In the genomic region with DNA sequence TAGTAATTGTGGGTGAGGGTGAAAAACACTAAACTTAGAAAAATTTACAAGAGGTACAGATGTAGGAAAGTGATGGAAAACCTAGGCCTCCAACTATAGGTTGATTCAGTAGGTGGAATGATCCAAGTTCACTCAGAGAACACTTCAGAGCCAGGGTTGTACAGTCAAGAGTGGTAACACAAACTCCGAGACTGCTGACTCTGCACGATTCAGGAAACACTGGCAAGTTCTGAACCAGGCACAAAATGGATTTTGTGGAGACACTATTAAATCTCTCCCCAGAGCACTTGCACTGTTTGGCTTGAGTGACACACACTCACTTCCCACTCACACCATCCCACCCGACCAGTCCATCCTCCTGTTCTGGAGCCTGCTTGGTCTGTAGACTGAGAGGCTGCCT, we compare ENCODE assay signal across 26 mouse cellular contexts. TPM values are rescaled to one million over a fixed set of nuclear protein-coding genes. Genes with fewer than 3 reads are reported as not detected.
DNase-seq lines count a peak whose midpoint lies in the region; ATAC-seq and TF ChIP-seq lines count a peak whose summit lies in the region.
"Had no signal": no experiment of that assay in that cellular context is flagged by ENCODE, and none has a peak within 500 bp of the region (broad histone marks: within the 10 kb centered on the region; RNA-seq: fewer than 3 reads in every experiment).

No protein-coding gene starts in this region.

- intact Hi-C loops in heart, postnatal 14 days (cut with DNase I), result no loop called here

- WGBS in liver, embryonic 15.5 days (ENCODE audit: insufficient replicate concordance), result 79% methylated on average over 3 of the region's 3 CpGs
- 84% methylated on average over 3 of the region's 3 CpGs for WGBS in liver, embryonic 11.5 days

- no peak for TF ChIP-seq EP300 in MEL (IDR thresholded peaks at IDR 0.05; ENCODE audit: low read depth in 1 of 2, low read length in 2 of 2)

- no peak for TF ChIP-seq CTCF in MEL (IDR thresholded peaks at IDR 0.05 in 2 of 3, conservative IDR thresholded peaks at IDR 0.05 in 1 of 3; ENCODE audit: control insufficient read depth in 1 of 3, insufficient read depth in 1 of 3, low read depth in 2 of 3, low read length in 3 of 3, poor library complexity in 1 of 3, severe bottlenecking in 1 of 3)

- DNase-seq in heart, adult 11 months, result peak; percentile 82
- no peak for DNase-seq in heart, postnatal 14 days
- no peak for DNase-seq in liver, embryonic 11.5 days (ENCODE audit: low spot score)
- no peak for DNase-seq in MEL (ENCODE audit: low read depth, low spot score)
- no peak for DNase-seq in kidney, adult 9 months
- DNase-seq: adrenal gland, adult 2 months; adrenal gland, postnatal 10 days; adrenal gland, postnatal 25 days; B cell, adult 2 months; cerebellum, adult 11 months; cerebellum, adult 18-20 months; cerebellum, adult 8-10 months; cerebellum, adult 9-11 months; cerebellum, postnatal 14 days; cerebellum, postnatal 36 days; embryo, embryonic 11 days had no signal

- no peaks in the 10 kb centered on the region for H3K27me3 ChIP-seq in liver, embryonic 15.5 days
- H3K27me3 ChIP-seq in liver, embryonic 11.5 days (replicated peaks; ENCODE audit: control insufficient read depth, insufficient read depth, low read length), result no peaks in the 10 kb centered on the region
- H3K27me3 ChIP-seq in MEL (ENCODE audit: control insufficient read depth in 1 of 2, insufficient read depth in 2 of 2, low read length in 2 of 2), result no peaks in the 10 kb centered on the region
- H3K27me3 ChIP-seq: embryonic facial prominence, embryonic 13.5 days; embryonic facial prominence, embryonic 15.5 days had no signal

- peaks cover 5% of the 10 kb centered on the region for H3K79me2 ChIP-seq in MEL (ENCODE audit: control insufficient read depth, insufficient read depth, low read length, poor library complexity)

- no peaks in the 10 kb centered on the region for H3K9me3 ChIP-seq in liver, embryonic 15.5 days (replicated peaks)
- H3K9me3 ChIP-seq in liver, embryonic 11.5 days (ENCODE audit: control insufficient read depth, low read length), result no peaks in the 10 kb centered on the region
- H3K9me3 ChIP-seq in MEL (replicated peaks; ENCODE audit: insufficient read depth, low read length), result no peaks in the 10 kb centered on the region
- H3K9me3 ChIP-seq: embryonic facial prominence, embryonic 13.5 days; embryonic facial prominence, embryonic 15.5 days; forebrain, embryonic 10.5 days; forebrain, embryonic 12.5 days; G1E had no signal

- 0 out of 2 replicates have a peak overlapping the region, but pooled peaks have one; percentile 84 for H3K27ac ChIP-seq in liver, embryonic 15.5 days (replicated peaks)
- no peak overlapping the region for H3K27ac ChIP-seq in liver, embryonic 11.5 days (ENCODE audit: low read depth, low read length)
- peak overlapping the region; percentile 27; the same call in 1 of the 2 replicates for H3K27ac ChIP-seq in MEL (ENCODE audit: control insufficient read depth, low read depth, low read length)
- H3K27ac ChIP-seq: embryonic facial prominence, embryonic 13.5 days; embryonic facial prominence, embryonic 15.5 days; forebrain, embryonic 10.5 days; forebrain, embryonic 12.5 days had no signal

- no peak for TF ChIP-seq POLR2A in MEL (IDR thresholded peaks at IDR 0.05; ENCODE audit: control insufficient read depth in 1 of 2, insufficient read depth in 1 of 2, low read depth in 1 of 2, low read length in 2 of 2, poor library complexity in 1 of 2)

- ATAC-seq in liver, embryonic 15.5 days (ENCODE audit: insufficient read depth), result no peak
- no peak for ATAC-seq in liver, embryonic 11.5 days (replicated peaks; ENCODE audit: low FRiP score)
- ATAC-seq: CD4-positive, CD25-positive, alpha-beta regulatory T cell, adult 4 months; forebrain, embryonic 14.5 days; forebrain, embryonic 16.5 days had no signal

- no peaks in the 10 kb centered on the region for H3K36me3 ChIP-seq in liver, embryonic 15.5 days (replicated peaks)
- no peaks in the 10 kb centered on the region for H3K36me3 ChIP-seq in liver, embryonic 11.5 days (ENCODE audit: control insufficient read depth, insufficient read depth, low read length)
- peaks cover 0 to 58% of the 10 kb centered on the region in 2 experiments; a peak in 2 of 4 replicates for H3K36me3 ChIP-seq in MEL (ENCODE audit: control insufficient read depth in 1 of 2, insufficient read depth in 2 of 2, low read length in 2 of 2)
- H3K36me3 ChIP-seq: embryonic facial prominence, embryonic 13.5 days; embryonic facial prominence, embryonic 15.5 days; forebrain, embryonic 10.5 days; forebrain, embryonic 12.5 days; G1E had no signal

- no peak for TF ChIP-seq RAD21 in MEL (IDR thresholded peaks at IDR 0.05; ENCODE audit: low read depth, low read length)

- no peak overlapping the region for H3K9ac ChIP-seq in liver, embryonic 15.5 days
- no peak overlapping the region for H3K9ac ChIP-seq in liver, embryonic 11.5 days (ENCODE audit: low read depth, low read length)
- no peak overlapping the region for H3K9ac ChIP-seq in MEL (ENCODE audit: control insufficient read depth, low read depth, low read length, poor library complexity, severe bottlenecking)
- H3K9ac ChIP-seq: embryonic facial prominence, embryonic 13.5 days; embryonic facial prominence, embryonic 15.5 days; forebrain, embryonic 12.5 days had no signal

- no peak overlapping the region for H3K4me3 ChIP-seq in liver, embryonic 15.5 days (replicated peaks)
- no peak overlapping the region for H3K4me3 ChIP-seq in liver, embryonic 11.5 days (ENCODE audit: low read depth, low read length)
- H3K4me3 ChIP-seq in MEL (ENCODE audit: control insufficient read depth in 1 of 2, insufficient read depth in 1 of 2, low read depth in 2 of 2, low read length in 2 of 2), result no peak overlapping the region
- H3K4me3 ChIP-seq: embryonic facial prominence, embryonic 13.5 days; embryonic facial prominence, embryonic 15.5 days; erythroblast, embryonic 14.5 days; forebrain, embryonic 10.5 days; forebrain, embryonic 12.5 days had no signal

- peaks cover 63% of the 10 kb centered on the region for H3K4me1 ChIP-seq in liver, embryonic 15.5 days (replicated peaks)
- H3K4me1 ChIP-seq in liver, embryonic 11.5 days (replicated peaks; ENCODE audit: control insufficient read depth, insufficient read depth, low read length), result peaks cover 25% of the 10 kb centered on the region
- peaks cover 32 to 34% of the 10 kb centered on the region in 2 experiments for H3K4me1 ChIP-seq in MEL (ENCODE audit: control insufficient read depth in 1 of 2, insufficient read depth in 2 of 2, low read length in 2 of 2)
- H3K4me1 ChIP-seq: embryonic facial prominence, embryonic 13.5 days; embryonic facial prominence, embryonic 15.5 days had no signal

- no peak overlapping the region for H3K4me2 ChIP-seq in liver, embryonic 15.5 days
- no peak overlapping the region for H3K4me2 ChIP-seq in liver, embryonic 11.5 days
- H3K4me2 ChIP-seq: embryonic facial prominence, embryonic 13.5 days; embryonic facial prominence, embryonic 15.5 days; forebrain, embryonic 12.5 days had no signal

TF ChIP-seq in MEL, 35 proteins besides CTCF, POLR2A, EP300 and RAD21:
- TF ChIP-seq CHD2 (IDR thresholded peaks at IDR 0.05; ENCODE audit: low read length), result no peak
- peak; percentile 50; the same call in 1 of the 2 replicates for TF ChIP-seq MAFK (IDR thresholded peaks at IDR 0.05; ENCODE audit: borderline replicate concordance, low read depth, low read length)
- no peak for TF ChIP-seq ZC3H11A (IDR thresholded peaks at IDR 0.05; ENCODE audit: low read depth, low read length)
- no peak for TF ChIP-seq TBP (IDR thresholded peaks at IDR 0.05; ENCODE audit: low read depth, low read length)

RNA-seq across cellular contexts. Expression of gene Ero1l, which starts 4.7 kb away (rescaled TPM):
- total RNA-seq in heart, postnatal 14 days (2021), result 10 to 100 TPM; 23.2 to 24.7 TPM
- 30.3 and 37.5 TPM in 2 replicates for polyA plus RNA-seq in liver, embryonic 15.5 days (2015; fragmentation: Nextera tagmentation; extraction: Ambion mirVana)
- 64.4 and 78.9 TPM in 2 replicates for polyA plus RNA-seq in liver, embryonic 11.5 days (2014; fragmentation: Nextera tagmentation; extraction: Ambion mirVana)
- 42.0 and 95.6 TPM in 2 replicates for total RNA-seq in MEL (2012; rRNA removed)
- polyA plus RNA-seq in MEL (2012; ENCODE audit: insufficient read depth in 1 of 2, insufficient read length in 2 of 2, low read depth in 1 of 2, low replicate concordance in 2 of 2, missing spikeins in 1 of 2), result 100 to 1,000 TPM; 114 to 273 TPM

RNA-seq across cellular contexts. Expression of gene Psmc6, which starts 6.3 kb away (rescaled TPM):
- total RNA-seq in heart, postnatal 14 days (2021), result 100 to 1,000 TPM in 1 of 2 experiments, 10 to 100 TPM in 1; 98.5 to 103 TPM
- polyA plus RNA-seq in liver, embryonic 15.5 days (2015; fragmentation: Nextera tagmentation; extraction: Ambion mirVana), result 69.2 and 84.9 TPM in 2 replicates
- 178 and 191 TPM in 2 replicates for polyA plus RNA-seq in liver, embryonic 11.5 days (2014; fragmentation: Nextera tagmentation; extraction: Ambion mirVana)
- 125 and 156 TPM in 2 replicates for total RNA-seq in MEL (2012; rRNA removed)
- polyA plus RNA-seq in MEL (2012; ENCODE audit: insufficient read depth in 1 of 2, insufficient read length in 2 of 2, low read depth in 1 of 2, low replicate concordance in 2 of 2, missing spikeins in 1 of 2), result 100 to 1,000 TPM; 208 to 270 TPM

RNA-seq across cellular contexts. Expression of gene Styx, which starts 27.6 kb away (rescaled TPM):
- total RNA-seq in heart, postnatal 14 days (2021), result 10 to 100 TPM; 32.1 to 34.9 TPM
- 16.2 TPM in 2 replicates for polyA plus RNA-seq in liver, embryonic 15.5 days (2015; fragmentation: Nextera tagmentation; extraction: Ambion mirVana)
- 40.1 and 46.9 TPM in 2 replicates for polyA plus RNA-seq in liver, embryonic 11.5 days (2014; fragmentation: Nextera tagmentation; extraction: Ambion mirVana)
- total RNA-seq in MEL (2012; rRNA removed), result 18.0 and 19.9 TPM in 2 replicates
- polyA plus RNA-seq in MEL (2012; ENCODE audit: insufficient read depth in 1 of 2, insufficient read length in 2 of 2, low read depth in 1 of 2, low replicate concordance in 2 of 2, missing spikeins in 1 of 2), result 10 to 100 TPM in 1 of 2 experiments, not detected in 1; 27.2 TPM
